25 mouse cellular contexts compared by ENCODE assay signal in the genomic region with DNA sequence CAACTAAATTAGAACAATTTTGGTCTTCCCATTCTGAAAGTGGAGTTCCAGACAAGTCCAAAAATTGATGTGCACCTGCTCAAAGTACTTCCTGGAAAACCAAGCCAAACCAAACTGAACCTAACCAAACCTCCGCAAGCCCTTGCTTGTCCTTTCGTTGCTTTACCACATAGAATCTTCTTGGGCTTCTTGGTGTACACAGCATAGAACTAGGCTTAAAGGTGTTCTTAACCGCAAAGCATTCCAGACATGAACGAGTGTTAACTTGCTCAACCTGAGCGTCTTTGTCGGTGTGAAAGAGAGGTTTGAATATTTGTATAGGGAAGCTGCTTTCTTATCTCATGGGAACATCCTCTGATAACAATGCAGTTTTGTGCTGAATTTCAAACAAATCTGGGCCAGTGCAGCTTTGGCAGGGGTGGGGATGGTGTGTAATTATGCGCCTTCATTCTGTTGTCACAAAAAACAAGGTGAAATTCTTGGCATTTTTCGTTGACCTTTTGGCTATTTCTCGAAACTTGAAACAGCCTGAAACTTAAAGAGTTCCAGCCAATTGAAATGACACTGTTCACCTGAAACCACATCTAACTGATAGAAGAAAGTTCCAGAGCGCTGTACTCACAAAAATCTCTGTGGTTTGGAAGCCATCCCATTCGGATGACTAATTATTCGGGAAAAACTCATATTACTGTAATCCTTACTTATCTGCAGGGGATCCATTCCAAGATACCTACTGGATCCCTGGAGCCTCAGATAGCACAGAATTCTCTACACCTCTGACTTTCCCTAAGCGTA.
A peak's percentile ranks its signal among the peaks of the same experiment; 100 is the strongest.
DNase-seq lines count a peak whose midpoint lies in the region; ATAC-seq lines count a peak whose summit lies in the region.
"Had no signal": no experiment of that assay in that cellular context is flagged by ENCODE, and none has a peak within 500 bp of the region (broad histone marks: within the 10 kb centered on the region; RNA-seq: fewer than 3 reads in every experiment).

No protein-coding gene starts in this region.

- WGBS in heart, embryonic 15.5 days, result 65% methylated on average over 13 of the region's 13 CpGs
- 66% methylated on average over 13 of the region's 13 CpGs for WGBS in stomach, embryonic 15.5 days

- ATAC-seq in heart, embryonic 15.5 days (replicated peaks; ENCODE audit: insufficient number of reproducible peaks, insufficient read depth, low FRiP score, low read depth), result no peak
- no peak for ATAC-seq in stomach, embryonic 15.5 days (ENCODE audit: insufficient read depth, low FRiP score, low read depth)
- ATAC-seq in inflammation-experienced regulatory T-cells, adult 6 months, result no peak
- ATAC-seq: CD4-positive, CD25-positive, alpha-beta regulatory T cell, adult 4 months; hindbrain, embryonic 16.5 days; intestine, embryonic 16.5 days; liver, postnatal 0 days; lung, postnatal 0 days had no signal

- no peak overlapping the region for H3K9ac ChIP-seq in heart, embryonic 15.5 days
- no peak overlapping the region for H3K9ac ChIP-seq in stomach, embryonic 15.5 days
- H3K9ac ChIP-seq: liver, postnatal 0 days; neural tube, embryonic 15.5 days had no signal

- no peak overlapping the region for H3K4me3 ChIP-seq in heart, embryonic 15.5 days
- no peak overlapping the region for H3K4me3 ChIP-seq in stomach, embryonic 15.5 days (replicated peaks)
- H3K4me3 ChIP-seq: hindbrain, embryonic 10.5 days; layer of hippocampus, adult 2 months; midbrain, embryonic 10.5 days; neural tube, embryonic 15.5 days had no signal

- no peaks in the 10 kb centered on the region for H3K9me3 ChIP-seq in heart, embryonic 15.5 days (replicated peaks)
- no peaks in the 10 kb centered on the region for H3K9me3 ChIP-seq in stomach, embryonic 15.5 days
- H3K9me3 ChIP-seq: hindbrain, embryonic 10.5 days; midbrain, embryonic 10.5 days; neural tube, embryonic 15.5 days had no signal

- no peaks in the 10 kb centered on the region for H3K27me3 ChIP-seq in heart, embryonic 15.5 days
- H3K27me3 ChIP-seq in stomach, embryonic 15.5 days (replicated peaks), result no peaks in the 10 kb centered on the region
- H3K27me3 ChIP-seq: neural tube, embryonic 15.5 days had no signal

- H3K4me2 ChIP-seq in heart, embryonic 15.5 days, result no peak overlapping the region
- H3K4me2 ChIP-seq in stomach, embryonic 15.5 days, result no peak overlapping the region
- H3K4me2 ChIP-seq: heart, embryonic 11.5 days; liver, embryonic 11.5 days; neural tube, embryonic 15.5 days had no signal

- DNase-seq in adrenal gland, adult 2 months, result peak; percentile 10
- no peak for DNase-seq in adrenal gland, adult 8-10 months
- DNase-seq in heart, postnatal 14 days, result no peak
- DNase-seq in ZHBTc4 (ENCODE audit: low read depth, low spot score), result peak; percentile 23
- no peak for DNase-seq in B cell, adult 2 months
- DNase-seq: cerebellum, adult 11-12 months; cerebellum, postnatal 25 days; gastrocnemius, postnatal 36 days; kidney, adult 9 months; kidney, postnatal 25 days; liver, postnatal 0 days; thymus, postnatal 14 days had no signal

- H3K4me1 ChIP-seq in heart, embryonic 15.5 days (replicated peaks), result peaks cover 11% of the 10 kb centered on the region
- H3K4me1 ChIP-seq in stomach, embryonic 15.5 days, result 0 out of 2 replicates have a peak, but pooled peaks cover 4% of the 10 kb centered on the region
- H3K4me1 ChIP-seq: neural tube, embryonic 15.5 days had no signal

- intact Hi-C loops in heart, postnatal 14 days (cut with DNase I), result no loop called here

- no peaks in the 10 kb centered on the region for H3K36me3 ChIP-seq in heart, embryonic 15.5 days
- H3K36me3 ChIP-seq in stomach, embryonic 15.5 days, result no peaks in the 10 kb centered on the region
- H3K36me3 ChIP-seq: hindbrain, embryonic 10.5 days; midbrain, embryonic 10.5 days; neural tube, embryonic 15.5 days had no signal

- H3K27ac ChIP-seq in heart, embryonic 15.5 days, result peak overlapping the region; percentile 6; the same call in 1 of the 2 replicates
- peak overlapping the region; percentile 4; the same call in 1 of the 2 replicates for H3K27ac ChIP-seq in stomach, embryonic 15.5 days
- H3K27ac ChIP-seq: hindbrain, embryonic 10.5 days; layer of hippocampus, adult 2 months; midbrain, embryonic 10.5 days; neural tube, embryonic 15.5 days had no signal

Comparison
In these comparisons a context has a peak if more than half of its experiments do, and no peak if none do; other contexts are left out.
1. DNase-seq: peak in adrenal gland, adult 2 months (single experiment) and ZHBTc4 (single experiment); none in adrenal gland, adult 8-10 months (single experiment), heart, postnatal 14 days (0 of 2) and B cell, adult 2 months (0 of 2).